Mouse (Mus musculus): Measurements from ENCODE around the gene Fbxo40.

GRCm38 (mm10) chr16:36941895-36942294 is 48.4 kb downstream of the Fbxo40 start:
- TF ChIP-seq POLR2A (IDR thresholded peaks at IDR 0.05; ENCODE audit: insufficient read depth, low read depth, low read length) (no peak), CTCF (IDR thresholded peaks at IDR 0.05; ENCODE audit: insufficient read depth, low read depth, low read length) (no peak)

Data from olfactory bulb, adult 2 months (tissue).